Mouse (Mus musculus) left cerebral cortex, postnatal 25 days (tissue): ENCODE measurements around the gene Klhl18. TPM values are rescaled to one million over a fixed set of nuclear protein-coding genes. Genes with fewer than 3 reads are reported as not detected.
"Not testable (repeated sequence)": the region's sequence is repeated elsewhere in the genome, so short reads cannot be mapped to it uniquely, and the experiment has no call there.

ENCODE experiments used
- DNase-seq, 2 experiments: peaks; one replicate each; pipeline ENCODE4 v3.0.0; 2022; ENCODE audit warnings: low spot score in 2 of 2, mixed read lengths in 1 of 2
- intact Hi-C: fragments of 180-260 bp; cut with DNase I; formaldehyde crosslinking; loops from one replicate; pipeline ENCODE4 v1.15.1; 2025
- total RNA-seq, 2 experiments: library from RNA; stranded (reverse); gene quantifications; 2 replicates each; pipeline ENCODE4 v1.2.3; 2021

Klhl18 gene
- total RNA-seq, 2 experiments from 2014 or later = 26.8 to 29.9 TPM

- intact Hi-C loops = no loop called here
- no peak for DNase-seq
Measured at GRCm38 (mm10) chr9:110379361-110379760, 97.1 kb downstream of the Klhl18 start.

GRCm38 (mm10) chr9:110377655-110378054 lies 98.8 kb downstream of the Klhl18 start:
- peak in 1 of 2 experiments; percentile 59 for DNase-seq
- intact Hi-C loops = not testable (repeated sequence)

Other genes with a start within 250 kb of the Klhl18 start
- gene Cspg5, start 232.9 kb downstream of the Klhl18 start, total RNA-seq = 100 to 1,000 TPM; 376 to 397 TPM
- gene Elp6, start 171.5 kb downstream of the Klhl18 start, total RNA-seq = 10 to 100 TPM; 12.7 to 13.3 TPM
- gene Scap, start 143.4 kb downstream of the Klhl18 start, total RNA-seq = 10 to 100 TPM; 87.6 to 95.2 TPM
- gene Ptpn23, start 68.5 kb downstream of the Klhl18 start, total RNA-seq = 10 to 100 TPM; 52.6 to 53.8 TPM
- not detected for gene Ngp, start 56.9 kb downstream of the Klhl18 start, total RNA-seq
- 1 to 10 TPM; 3.6 to 4.0 TPM for gene Kif9, start 264 bp upstream of the Klhl18 start, total RNA-seq
- gene Setd2, start 55.9 kb upstream of the Klhl18 start, total RNA-seq = 10 to 100 TPM; 68.9 to 74.9 TPM
- gene Nradd, start 147.8 kb upstream of the Klhl18 start, total RNA-seq = 1 to 10 TPM; 1.3 TPM
- gene Nbeal2, start 177.5 kb upstream of the Klhl18 start, total RNA-seq = 10 to 100 TPM in 1 of 2 experiments, 1 to 10 TPM in 1; 9.3 to 14.4 TPM
- 10 to 100 TPM; 47.2 to 55.7 TPM for gene Ccdc12, start 179.8 kb upstream of the Klhl18 start, total RNA-seq